Mouse (Mus musculus) liver, postnatal 0 days (tissue): Measurements from ENCODE around the gene Gm10719.
"Not testable (repeated sequence)": the region's sequence is repeated elsewhere in the genome, so short reads cannot be mapped to it uniquely, and the experiment has no call there.

Experiments
- CTCF ChIP-seq: sonication (generic); IDR thresholded peaks from 2 replicates; pipeline ENCODE4 v1.5.1; 2016; ENCODE audit warnings: antibody characterized with exemption, low read depth
- EP300 ChIP-seq: IDR thresholded peaks from 2 replicates; pipeline ENCODE4 v1.6.1; 2016; ENCODE audit warnings: antibody characterized with exemption, low read depth, mild to moderate bottlenecking

GRCm38 (mm10) chr9:3018944-3019343, 1.7 kb downstream of the Gm10719 start:
- not testable (repeated sequence) for TF ChIP-seq CTCF, EP300
